In the genomic region with DNA sequence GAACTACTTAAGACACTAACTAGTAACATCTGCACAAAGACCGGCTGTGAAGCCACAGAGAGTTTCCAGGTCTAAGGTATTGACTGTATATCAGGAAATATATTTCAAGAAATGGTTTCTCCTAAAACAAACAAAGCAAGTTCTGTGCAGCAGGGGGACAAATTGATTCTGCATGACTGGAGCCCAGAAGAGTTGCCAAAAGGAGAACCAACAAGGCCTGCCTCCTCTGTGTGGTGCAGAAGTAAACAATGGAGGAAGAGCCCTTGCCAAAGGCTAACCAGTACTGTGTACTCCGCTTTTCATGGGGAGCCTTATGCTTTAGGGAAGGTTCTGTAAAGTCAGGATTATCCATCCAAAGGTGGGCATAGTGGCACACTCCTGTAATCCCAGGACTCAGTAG, we compare ENCODE assay signal across 1 mouse cellular context.
TF ChIP-seq lines count a peak whose summit lies in the region.

No protein-coding gene starts in this region.

TF ChIP-seq in MEL, 35 proteins besides CTCF, POLR2A, EP300 and RAD21 (continued from another document):
- peak; percentile 39; the same call in 1 of the 2 replicates for TF ChIP-seq ZNF384 (IDR thresholded peaks at IDR 0.05; ENCODE audit: low read depth, low read length)
- no peak for TF ChIP-seq TAL1 (IDR thresholded peaks at IDR 0.05; ENCODE audit: low read length)
- TF ChIP-seq RCOR1 (IDR thresholded peaks at IDR 0.05; ENCODE audit: low read depth, low read length): 0 out of 2 replicates have a peak, but pooled peaks have one; percentile 24
- no peak for TF ChIP-seq UBTF (IDR thresholded peaks at IDR 0.05; ENCODE audit: borderline replicate concordance, insufficient read depth, low read depth, low read length)
- 0 out of 2 replicates have a peak, but pooled peaks have one; percentile 41 for TF ChIP-seq TBP (IDR thresholded peaks at IDR 0.05; ENCODE audit: low read depth, low read length)
- no peak for TF ChIP-seq GABPA (IDR thresholded peaks at IDR 0.05; ENCODE audit: low read depth, low read length)
- 0 out of 2 replicates have a peak, but pooled peaks have one; percentile 3 for TF ChIP-seq SMC3 (IDR thresholded peaks at IDR 0.05; ENCODE audit: low read depth, low read length)
- TF ChIP-seq MYC (IDR thresholded peaks at IDR 0.05; ENCODE audit: low read depth, low read length): 0 out of 2 replicates have a peak, but pooled peaks have one; percentile 50
- TF ChIP-seq HCFC1 (IDR thresholded peaks at IDR 0.05; ENCODE audit: low read depth, low read length): peak; percentile 45; the same call in 1 of the 2 replicates
- no peak for TF ChIP-seq E2F4 (IDR thresholded peaks at IDR 0.05; ENCODE audit: borderline replicate concordance, low read depth, low read length)
- TF ChIP-seq USF2 (IDR thresholded peaks at IDR 0.05; ENCODE audit: borderline replicate concordance in 1 of 2, insufficient read depth in 1 of 2, low read depth in 1 of 2, low read length in 2 of 2): no peak
- peak; percentile 29; the same call in 1 of the 2 replicates for TF ChIP-seq SIN3A (IDR thresholded peaks at IDR 0.05; ENCODE audit: low read length)
- peak; percentile 39; the same call in 1 of the 2 replicates for TF ChIP-seq MAZ (IDR thresholded peaks at IDR 0.05; ENCODE audit: low read depth, low read length)
- TF ChIP-seq CHD1 (IDR thresholded peaks at IDR 0.05; ENCODE audit: low read depth, low read length): peak; percentile 63; the same call in 1 of the 2 replicates
- no peak for TF ChIP-seq ZMIZ1 (IDR thresholded peaks at IDR 0.05; ENCODE audit: low read depth, low read length)
